Mouse (Mus musculus): Measurements from ENCODE around the gene Ddah2.
"Not testable (repeated sequence)": the region's sequence is repeated elsewhere in the genome, so short reads cannot be mapped to it uniquely, and the experiment has no call there.

Ddah2 gene

DNA sequence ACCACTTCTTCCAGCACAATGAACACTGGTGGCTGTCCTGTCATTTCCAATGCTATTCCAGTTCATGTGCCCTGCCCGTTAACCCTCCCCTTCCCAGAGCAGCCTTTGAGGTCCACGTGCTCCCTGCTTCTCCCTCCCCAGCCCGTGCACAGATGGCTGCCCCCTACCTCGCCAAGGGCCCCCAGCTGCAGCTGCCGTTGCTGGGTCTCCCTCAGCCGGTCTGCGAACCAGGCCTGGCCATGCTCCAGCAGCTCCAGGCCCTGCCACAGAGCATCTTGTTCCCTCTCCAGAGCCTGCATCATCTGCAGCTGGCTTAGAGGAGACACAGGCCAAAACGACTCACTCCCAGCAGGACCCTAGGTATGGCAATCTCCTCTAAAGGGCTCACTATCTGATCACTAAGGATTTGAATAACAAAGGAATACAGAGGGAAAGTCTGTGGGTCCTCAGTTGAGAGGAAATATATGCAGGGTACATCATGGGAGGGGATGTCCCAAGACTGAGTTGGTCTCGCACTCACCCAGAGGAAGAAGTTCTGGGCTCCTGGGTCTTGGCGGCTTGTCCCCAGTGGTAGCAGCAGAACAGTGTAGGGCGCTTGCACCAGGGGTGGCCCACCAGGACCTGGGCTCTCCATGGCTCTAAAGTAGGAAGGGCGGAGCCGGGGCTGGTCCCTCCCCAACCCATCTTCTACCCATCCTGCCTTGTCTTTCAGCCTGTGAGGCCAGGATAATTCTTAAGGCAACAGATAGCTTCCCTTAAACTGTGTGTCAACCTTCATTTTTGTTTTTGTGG, 31.4 kb upstream of the Ddah2 start, which contains the start of gene Sapcd1:
Sapcd1 (minus strand) TSS at position 740 of the 792 bp plus-strand sequence.
- DNase-seq, result peak in 1 of 2 experiments; percentile 33

DNA sequence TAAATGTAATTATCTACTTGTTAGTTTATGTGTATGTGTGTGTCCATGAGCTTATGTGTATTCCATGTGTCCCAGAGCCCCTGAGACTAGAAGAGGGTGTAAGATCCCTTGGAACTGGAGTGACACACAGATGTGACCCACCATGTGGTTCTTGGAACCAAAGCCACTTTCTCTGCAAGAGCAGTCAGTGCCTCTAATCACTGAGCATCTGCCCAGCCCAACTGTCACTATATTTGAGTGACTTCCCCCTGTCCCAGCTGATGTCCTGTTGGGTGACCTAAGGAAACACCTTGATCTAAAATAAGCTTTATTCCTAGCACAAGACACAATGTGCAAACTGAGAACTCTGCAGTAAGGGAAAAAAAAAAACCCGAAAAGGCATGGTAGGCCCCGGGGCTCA, 30.5 kb upstream of the Ddah2 start:
- peak in 1 of 2 experiments; percentile 23 for DNase-seq

DNA sequence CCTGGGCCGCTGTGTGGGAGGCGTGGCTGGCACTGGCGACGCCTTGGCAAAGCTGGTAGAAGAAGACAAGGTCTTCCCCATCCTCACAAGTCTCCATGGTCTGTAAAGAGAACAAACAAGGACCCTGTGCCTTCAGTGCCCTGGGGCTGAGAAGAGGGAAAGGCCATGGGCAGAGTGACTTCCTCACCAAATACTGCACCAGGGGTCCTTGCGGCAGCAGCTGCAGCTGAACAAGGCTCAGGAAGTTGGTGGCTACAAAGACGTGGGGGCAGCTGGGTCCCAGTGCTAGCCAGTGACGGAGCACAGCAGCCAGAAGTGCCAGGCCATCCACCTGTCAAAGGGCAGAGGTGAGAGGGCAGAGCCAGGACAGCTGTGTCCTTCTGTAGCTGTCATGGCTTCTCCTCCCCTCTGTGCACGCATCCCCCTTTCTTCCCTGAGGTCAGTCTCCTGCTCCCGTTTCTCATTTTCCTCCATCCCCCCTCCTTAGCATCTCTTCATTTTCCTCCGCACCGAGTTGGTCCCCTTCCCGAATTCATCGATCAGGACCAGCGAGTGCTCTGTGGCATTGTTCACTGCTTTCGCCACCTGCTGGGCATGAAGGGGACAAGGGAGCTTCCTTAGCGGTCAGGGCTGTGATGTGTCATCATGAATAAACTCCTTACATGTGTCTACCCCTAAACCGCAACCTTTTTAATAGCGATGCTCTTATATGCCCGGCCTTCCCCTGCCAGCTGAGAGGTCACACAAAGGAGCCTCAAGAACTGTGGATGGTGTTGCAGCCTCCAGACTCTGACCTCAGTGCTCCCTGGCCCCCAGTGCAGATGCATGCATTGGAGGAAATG, 28.9 kb upstream of the Ddah2 start:
- peak; percentile 29 to 39 for DNase-seq

DNA sequence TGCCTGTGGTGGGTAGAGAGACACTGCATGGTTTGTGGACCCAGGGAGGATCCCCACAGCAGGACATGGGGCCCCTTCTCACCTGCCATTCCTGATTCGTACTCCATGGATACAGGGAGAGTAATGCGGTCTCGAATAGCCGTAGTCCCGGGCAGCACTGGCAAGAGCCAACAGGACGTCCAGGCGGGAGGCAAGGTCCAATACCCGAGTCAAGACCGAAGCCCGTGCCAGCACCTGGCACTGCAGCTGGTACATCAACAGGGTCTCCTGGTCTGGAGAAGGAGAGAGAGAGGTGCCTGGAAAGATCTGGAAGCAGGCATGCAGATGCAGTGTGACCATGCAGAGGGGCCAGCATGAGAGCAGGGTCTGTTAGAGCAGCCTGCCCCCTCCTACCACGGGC, 27.6 kb upstream of the Ddah2 start:
- no peak for DNase-seq

DNA sequence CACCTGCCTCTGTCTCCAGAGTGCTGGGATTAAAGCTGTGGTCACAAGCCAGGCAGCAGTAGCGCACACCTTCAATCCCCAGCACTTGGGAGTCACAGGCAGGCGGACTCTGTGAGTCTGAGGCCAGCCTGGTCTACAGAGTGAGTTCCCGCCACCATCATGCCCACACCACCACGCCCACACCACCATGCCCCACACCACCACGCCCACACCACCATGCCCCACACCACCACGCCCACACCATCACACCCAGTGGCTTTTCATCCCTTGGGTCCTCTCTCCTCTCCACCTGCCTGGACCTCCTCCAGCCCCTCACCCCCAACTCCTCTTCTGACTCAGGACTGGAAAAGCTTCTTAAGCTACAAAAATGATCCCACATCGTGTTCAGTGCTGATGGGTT, 27.0 kb upstream of the Ddah2 start:
- no peak for DNase-seq

DNA sequence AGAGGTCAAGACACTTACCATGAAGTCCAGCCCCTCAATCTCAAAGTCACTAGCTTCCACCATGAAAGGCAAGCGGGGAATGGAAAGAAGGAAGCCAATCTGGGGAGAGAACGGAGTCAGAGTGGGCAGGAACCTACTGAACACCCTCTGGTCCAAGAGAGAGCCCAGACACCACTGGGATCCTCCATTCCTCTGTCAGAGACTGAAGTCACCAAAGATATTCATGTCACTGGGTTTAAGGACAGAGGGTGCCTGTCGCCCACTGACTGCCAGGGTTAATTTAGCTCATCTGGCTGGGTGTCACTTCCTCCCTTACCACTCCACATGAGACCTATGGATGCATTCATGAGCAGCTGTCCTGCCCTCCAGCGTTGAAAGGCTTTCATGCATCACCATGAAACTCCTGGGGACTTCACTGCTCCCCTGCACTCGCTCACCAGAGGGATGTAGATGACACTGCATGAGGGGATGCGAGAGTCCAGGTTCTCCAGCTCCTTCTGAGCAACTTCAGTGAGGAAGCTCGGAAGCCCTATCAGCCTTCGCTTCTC, 26.4 kb upstream of the Ddah2 start:
- no peak for DNase-seq

DNA sequence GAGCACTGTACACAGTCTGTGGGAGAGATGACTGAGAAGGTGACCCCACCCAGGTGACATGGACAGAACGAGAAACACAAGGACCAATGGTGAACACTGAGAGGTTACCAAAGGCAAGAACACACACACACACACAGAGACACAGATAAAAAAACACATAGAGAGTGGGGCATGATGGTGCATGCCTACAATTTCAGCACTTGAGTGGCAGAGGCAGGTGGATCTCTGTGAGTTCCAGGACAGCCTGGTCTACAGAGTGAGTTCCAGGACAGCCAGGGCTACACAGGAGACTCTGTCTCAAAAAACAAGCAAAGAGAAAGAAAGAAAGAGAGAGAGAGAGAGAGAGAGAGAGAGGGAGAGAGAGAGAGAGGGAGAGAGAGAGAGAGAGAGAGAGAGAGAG, 25.1 kb upstream of the Ddah2 start:
- DNase-seq, result not testable (repeated sequence)

DNA sequence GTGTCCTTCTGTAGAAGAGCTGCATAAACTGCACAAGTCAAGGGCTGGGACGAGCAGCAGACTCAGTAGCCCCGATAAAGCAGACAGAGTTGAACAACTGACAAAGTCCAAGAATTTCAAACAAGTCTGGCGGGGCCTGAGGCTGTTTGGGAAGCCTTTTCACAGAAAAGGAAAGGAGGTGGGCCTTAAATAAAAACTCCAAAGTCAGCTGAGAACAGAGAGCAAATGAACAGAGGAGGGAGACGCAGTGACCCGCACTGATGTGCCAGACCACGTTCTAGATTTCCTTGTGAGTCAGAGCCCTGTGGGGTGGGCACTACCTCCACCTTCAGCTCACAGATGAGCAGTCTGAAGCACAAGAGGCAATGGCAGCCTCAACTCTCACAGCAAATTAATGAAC, 23.9 kb upstream of the Ddah2 start:
- DNase-seq, result peak in 1 of 2 experiments; percentile 13

DNA sequence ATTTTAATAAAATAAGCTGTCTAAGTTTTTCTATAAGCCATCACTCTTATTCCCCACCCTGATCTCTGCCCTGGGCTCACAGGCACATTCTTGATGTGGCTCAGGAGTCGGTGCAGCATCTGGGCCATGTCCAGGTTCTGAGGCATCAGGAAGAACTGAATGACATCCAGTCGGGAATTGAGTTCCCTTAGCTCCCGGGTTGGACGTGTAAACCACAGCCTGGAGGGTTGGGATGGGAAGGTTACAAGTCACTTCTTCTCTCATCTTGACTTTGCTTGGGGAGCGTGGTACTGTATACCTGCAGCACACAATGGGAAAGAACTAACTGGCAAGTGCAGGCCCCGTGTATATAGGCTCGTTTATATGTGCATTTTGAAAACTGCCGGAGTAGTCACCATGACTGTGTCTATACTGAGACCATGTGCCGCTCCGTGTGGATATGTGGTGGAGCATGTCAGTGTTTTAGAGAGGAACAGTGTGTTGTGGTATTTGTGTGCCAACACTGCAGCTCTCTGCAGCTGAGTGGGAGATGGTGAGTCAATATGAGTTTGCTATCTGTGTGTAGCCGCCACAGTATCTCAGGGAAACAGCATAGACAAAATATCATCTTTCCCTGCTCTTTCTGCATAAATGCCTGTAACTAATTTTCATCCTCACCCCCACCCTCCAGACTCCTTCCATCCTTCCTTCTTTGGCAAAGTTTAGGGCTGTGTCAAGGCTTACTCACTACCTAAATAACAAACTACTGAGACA, 19.5 kb upstream of the Ddah2 start:
- no peak for DNase-seq

DNA sequence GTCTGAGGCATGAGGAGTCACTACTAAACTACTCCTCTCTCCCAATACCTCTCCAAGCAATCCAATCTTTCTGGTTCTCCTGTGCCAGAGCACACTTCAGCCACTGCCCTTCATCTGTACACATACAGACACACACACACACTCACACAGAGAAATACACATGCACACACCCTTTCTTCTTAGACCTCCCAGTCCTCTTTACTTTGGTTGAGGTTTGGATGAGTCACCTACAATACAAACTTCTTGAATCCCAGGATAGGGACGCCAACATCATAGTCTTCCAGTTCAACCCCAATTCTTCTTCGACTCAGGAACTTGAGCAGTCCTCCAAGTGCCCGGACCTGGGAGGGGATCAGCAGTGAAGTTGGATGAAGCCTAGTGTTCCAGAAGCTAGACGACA, 15.0 kb upstream of the Ddah2 start:
- DNase-seq, result peak in 1 of 2 experiments; percentile 3

DNA sequence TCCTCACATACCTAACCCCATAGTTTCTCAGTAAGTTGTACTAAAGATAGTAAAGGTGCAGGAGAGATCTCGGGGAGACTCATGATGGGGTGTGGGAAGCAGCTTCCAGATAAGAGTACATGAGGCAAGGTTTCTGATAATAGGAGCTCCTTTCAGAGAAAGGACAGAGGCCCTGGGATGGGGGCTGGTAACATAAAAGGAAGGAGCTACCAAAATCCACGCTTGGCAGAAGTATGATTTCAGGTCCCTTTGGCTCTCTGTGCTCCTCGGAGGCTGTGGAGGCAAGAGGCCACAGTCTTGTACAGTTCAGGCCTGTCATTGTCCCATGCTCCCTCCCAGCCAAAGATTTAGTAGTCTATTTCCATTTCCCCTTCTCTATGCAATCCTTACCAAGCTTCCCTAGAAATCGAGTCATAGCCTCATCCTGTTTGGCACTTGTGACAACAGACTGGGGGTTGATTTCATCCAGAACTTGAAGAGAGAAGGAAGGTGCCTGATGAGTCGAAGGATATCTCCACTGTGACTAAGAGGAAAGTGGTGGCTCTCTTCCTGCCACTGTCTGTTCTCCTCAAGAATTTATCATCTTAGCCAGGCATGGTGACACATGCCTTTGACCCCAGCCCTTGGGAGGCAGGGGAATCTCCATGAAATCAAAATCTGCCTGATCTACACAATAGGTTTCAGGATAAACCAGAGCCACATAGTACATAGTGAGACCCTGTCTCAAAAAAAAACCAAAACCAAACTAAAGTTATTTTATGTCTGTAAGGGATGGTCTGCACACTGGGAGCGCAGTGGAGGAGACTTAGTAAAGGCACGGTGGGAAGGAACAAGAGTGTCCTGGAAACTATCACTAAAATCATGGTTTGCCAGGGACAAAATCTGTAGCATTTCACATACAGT, 13.7 kb upstream of the Ddah2 start:
- DNase-seq, result peak in 1 of 2 experiments; percentile 21

DNA sequence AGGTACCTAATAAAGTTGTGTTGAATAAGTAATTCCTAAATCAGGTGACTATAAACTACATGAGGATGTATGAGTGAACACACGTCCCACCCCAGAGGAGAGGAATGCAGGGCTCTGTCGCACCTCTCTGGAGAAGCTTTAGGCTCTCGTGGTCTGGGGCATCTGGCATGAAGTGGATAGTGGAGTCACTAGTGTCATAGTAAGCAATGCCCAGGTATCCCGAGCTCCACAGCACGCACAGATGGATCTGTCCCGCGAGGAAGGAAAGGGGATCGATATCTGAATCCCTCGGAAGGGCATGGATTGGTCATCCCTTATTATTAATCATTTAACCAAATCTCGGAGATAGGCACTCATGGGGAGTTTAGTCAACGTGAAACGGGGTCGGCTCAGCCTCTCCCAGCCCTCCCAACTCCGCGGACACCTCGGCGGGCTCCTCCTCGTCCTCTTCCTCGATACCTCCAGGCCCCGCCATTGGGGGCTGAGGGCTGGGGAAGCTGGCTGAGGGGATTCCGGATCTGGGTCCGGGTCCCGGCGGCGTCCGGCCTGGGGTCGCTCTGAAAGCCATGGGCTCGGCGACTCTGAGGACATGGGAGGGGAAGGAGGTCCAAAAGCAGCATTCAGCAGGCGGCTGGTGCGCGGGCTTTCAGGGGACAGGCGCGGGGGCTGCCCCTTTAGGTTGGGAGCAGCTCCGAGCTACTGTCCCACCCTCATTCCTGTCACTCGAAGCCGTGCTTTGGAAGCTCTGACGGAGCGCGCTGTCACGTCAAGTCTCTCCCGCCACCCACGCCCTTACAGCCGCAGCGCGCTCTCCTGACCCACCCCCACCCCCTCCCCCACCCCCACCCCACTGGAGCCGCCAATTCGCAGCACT, 12.8 kb upstream of the Ddah2 start:
- peak in 1 of 2 experiments; percentile 43 for DNase-seq

DNA sequence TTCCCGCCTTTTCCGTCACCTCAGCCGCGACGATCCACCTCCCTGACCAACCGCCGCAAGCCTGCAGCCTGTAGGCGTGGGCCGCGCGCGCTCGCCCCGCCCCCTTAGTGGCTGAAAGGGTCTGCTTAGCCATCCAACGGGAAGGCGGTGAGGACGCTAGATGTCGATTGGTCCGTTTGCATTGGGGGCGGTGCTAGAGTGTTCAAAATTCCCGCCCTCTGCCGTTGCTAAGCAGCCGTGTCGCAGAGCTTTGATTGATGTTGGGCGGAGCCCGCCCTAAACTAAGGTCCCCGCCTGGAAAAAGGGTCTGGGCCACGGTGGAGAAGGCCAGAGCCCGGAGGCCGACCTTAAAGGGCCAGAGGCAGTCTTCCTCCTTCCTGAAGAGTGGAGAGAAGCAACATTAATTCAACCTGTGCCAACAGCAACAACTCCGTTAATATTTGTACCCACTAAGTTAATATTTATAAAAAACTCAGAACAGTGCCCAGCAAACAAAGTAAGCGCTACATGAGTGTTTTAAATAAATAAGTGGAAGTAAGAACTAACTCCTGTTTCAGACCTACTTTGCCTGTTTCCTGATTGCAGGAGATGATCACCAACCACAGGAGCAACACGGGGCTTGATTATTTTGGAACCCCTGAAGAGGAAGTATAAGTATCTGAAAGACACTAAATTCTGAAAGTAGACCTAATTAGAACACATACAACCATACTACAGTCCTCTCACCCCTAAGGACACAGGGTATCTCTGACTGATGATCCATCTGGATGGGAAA, 12.0 kb upstream of the Ddah2 start, which contains the start of gene Msh5:
Msh5 (minus strand) TSS at position 65 of the 775 bp plus-strand sequence.
- DNase-seq, result peak; percentile 98 to 99

DNA sequence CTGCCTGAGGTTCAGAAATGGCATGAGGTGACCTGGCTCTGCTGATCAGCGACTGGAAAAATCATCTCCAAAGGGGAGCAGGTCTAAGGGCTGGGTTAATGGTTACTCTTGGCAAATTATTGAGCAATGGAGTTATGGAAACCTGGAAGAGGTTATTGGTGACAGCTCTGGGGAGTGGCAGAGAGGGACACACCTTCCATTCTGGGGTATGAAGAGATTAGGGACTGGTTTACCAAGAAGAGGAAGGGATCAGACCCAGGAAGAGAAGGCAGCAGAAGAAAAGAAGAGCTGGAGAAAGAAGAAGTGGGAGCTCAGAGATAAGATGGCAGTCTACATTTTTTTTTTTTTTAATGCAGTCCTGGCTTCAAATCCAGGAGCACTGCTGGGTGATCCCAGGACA, 11.1 kb upstream of the Ddah2 start:
- DNase-seq, result peak; percentile 62 to 79

DNA sequence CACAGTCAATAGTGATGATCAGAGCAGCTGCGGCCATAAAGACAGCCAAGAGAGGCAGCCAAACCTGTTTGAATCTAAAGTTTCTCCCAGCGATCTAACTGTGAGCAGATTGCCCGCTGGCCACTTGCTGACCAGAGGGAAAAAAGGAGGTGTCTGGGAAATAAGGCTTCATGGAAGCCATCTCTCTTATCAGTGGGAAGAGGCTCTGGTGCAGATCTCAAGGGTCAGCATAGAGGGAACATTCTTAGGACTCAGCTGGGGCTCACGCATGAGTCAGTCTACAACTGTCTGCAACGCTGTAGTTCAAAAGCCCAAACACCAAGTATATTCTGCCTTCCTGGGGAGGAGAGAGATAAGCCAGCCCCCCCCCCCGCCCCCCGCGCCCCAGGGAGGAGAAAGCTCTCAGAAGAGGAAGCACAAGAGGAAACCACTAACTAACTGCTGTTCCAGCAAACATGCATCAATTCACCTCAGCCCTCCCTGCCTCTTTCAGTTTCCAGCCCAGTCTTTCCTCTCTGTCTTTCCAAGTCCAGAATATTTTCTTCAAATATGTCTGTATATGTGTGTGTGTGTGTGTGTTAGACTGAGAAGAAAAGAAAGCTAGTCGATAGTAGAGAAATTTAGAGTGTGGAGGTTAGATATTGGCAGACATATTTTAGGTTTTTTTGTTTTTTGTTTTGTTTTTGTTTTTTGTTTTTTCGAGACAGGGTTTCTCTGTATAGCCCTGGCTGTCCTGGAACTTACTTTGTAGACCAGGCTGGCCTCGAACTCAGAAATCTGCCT, 10.5 kb upstream of the Ddah2 start:
- peak in 1 of 2 experiments; percentile 44 for DNase-seq

DNA sequence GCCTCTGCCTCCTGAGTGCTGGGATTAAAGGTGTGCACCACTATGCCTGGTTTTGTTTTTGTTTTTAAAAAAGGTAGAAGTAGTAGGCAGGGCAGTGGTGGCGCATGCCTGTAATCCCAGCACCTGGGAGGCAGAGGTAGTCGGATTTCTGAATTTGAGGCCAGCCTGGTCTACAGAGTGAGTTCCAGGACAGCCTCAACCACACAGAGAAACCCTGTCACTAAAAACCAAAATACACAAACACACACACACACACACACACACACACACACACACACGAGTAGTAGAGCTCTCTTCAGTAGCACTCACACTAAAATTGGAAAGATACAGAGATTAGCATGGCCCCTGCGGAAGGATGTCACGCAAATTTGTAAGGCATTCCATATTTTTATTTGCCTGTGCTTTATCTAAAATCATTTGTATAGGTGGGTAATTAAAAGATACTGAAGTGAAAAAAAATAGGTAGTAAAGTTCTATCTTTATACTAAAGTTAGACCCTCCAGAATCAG, 9.8 kb upstream of the Ddah2 start:
- peak in 1 of 2 experiments; percentile 23 for DNase-seq

DNA sequence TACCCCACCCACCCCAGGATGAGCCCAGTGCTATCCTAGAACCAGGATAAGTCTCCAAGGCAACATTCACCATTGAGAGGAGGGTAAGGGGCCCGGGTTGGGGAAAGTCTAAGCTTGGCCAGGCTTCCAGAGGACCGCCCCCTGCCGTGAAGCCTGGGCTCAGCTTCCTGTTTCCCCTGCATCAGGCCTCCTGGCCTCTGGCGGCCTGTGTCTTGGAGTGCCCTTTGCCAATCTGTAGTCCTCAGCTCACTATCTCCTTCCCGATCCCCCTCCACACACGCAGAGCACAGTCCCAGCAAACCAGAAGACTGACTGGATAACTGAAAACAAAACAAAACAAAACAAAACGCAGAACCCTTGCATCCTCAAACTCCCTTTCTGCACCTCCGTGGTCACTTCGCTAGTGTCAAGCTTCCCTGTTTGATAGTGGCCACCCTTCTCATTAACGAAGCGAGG, 9.2 kb upstream of the Ddah2 start, which contains the start of gene Clic1:
Clic1 (plus strand) TSS at position 406 of the 456 bp plus-strand sequence.
- DNase-seq, result peak; percentile 57 to 79

DNA sequence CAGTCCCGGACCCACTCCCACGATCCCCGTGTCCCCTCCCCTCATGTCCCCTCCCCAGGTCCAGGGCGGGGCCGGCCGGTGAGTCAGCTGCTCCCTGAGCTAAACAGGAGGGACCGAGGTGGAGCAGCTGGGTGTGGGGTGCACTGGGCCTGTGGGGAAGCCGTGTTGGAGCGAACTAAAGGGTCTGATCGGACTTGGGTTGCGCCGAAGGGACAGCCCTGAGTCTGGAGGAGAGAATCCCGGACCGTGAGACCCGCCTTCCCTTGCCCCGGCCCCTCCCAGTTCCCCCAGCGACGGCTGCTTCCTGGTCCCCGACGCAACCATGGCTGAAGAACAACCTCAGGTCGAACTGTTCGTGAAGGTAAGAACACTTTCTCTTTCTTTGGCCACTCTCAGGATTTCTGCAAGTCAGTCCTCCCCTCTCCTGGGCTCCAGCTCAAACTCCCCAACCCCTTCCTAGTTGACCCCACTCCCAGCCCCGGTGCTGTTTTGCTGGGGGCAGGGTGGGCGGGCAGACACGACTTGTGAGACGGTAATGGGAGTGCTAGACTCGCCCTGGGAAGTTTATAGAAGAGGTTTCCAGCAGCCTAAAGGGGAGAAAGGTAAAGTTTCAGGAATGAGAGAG, 8.6 kb upstream of the Ddah2 start:
- peak; percentile 84 to 91 for DNase-seq

Measured in kidney, postnatal 25 days (tissue).